Comparison of ENCODE assay signal across 26 mouse cellular contexts in the genomic region with DNA sequence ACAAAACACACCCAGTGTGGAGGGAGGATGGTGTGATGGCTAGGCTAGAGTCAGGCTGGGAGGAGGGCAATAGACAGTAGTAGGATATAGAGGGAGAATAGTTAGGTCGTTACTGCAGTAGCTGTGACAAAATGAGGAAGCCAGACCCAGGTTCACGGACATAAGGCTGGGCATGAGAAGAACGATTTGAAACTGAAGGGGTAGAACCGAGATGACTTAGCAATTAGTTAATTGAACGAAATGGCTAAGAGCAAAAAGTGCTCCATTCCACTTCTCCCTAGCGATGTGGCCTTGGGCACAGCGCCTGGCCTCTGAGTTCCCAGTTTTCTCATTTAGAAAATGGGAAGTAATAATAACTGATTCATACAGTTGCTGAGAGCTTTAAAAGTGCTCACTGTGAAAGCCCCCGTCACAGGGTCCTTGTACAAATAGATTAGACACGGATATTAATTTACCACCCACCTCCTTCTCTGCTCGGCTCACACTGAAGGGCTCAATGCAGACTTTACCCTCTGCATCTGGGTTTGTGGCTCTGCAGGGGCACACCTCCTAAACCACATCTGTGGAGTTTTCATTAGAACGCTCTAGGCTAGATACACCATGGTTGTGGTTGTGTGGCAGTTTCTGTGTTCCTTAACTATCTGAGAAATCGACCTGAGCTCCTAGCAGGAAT. TPM values are rescaled to one million over a fixed set of nuclear protein-coding genes. Genes with fewer than 3 reads are reported as not detected.
DNase-seq lines count a peak whose midpoint lies in the region; ATAC-seq and TF ChIP-seq lines count a peak whose summit lies in the region.
"Had no signal": no experiment of that assay in that cellular context is flagged by ENCODE, and none has a peak within 500 bp of the region (broad histone marks: within the 10 kb centered on the region; RNA-seq: fewer than 3 reads in every experiment).

No protein-coding gene starts in this region.

- H3K27ac ChIP-seq in liver, adult 2 months (replicated peaks; ENCODE audit: insufficient read depth, low read depth, low read length) = no peak overlapping the region
- H3K27ac ChIP-seq: forebrain, embryonic 10.5 days; hindbrain, embryonic 15.5 days; intestine, embryonic 15.5 days; limb, embryonic 13.5 days; liver, embryonic 14.5 days; midbrain, embryonic 10.5 days had no signal

- DNase-seq in liver, adult 2 months (ENCODE audit: extremely low read depth, low read depth, low spot score) = peak; percentile 1
- DNase-seq in liver = no peak
- DNase-seq in urinary bladder, postnatal 10 days (ENCODE audit: low spot score) = no peak
- DNase-seq in thymus, postnatal 0 days (ENCODE audit: low spot score) = no peak
- no peak for DNase-seq in kidney, postnatal 4 days
- DNase-seq: cerebellum, adult 2 months; cerebellum, postnatal 25 days; forebrain, postnatal 0 days; gastrocnemius, postnatal 14 days; kidney, adult 8-10 months; kidney, postnatal 10 days; lung, embryonic 14.5 days; lung, postnatal 36 days; right cerebral cortex, postnatal 14 days; spleen, adult 18-20 months; thymus, postnatal 25 days had no signal

- peak; percentile 77 for ATAC-seq in common myeloid progenitor, adult 5-6 weeks (replicated peaks; ENCODE audit: low read depth, poor library complexity, severe bottlenecking)
- ATAC-seq in megakaryocyte, adult 5-6 weeks (ENCODE audit: poor library complexity, severe bottlenecking) = peak; percentile 88
- ATAC-seq: forebrain, postnatal 0 days; intestine, embryonic 15.5 days; midbrain, embryonic 16.5 days had no signal

- H3K9ac ChIP-seq in liver, adult 2 months (ENCODE audit: low read depth, low read length) = no peak overlapping the region
- H3K9ac ChIP-seq: forebrain, postnatal 0 days; hindbrain, embryonic 15.5 days; intestine, embryonic 15.5 days; limb, embryonic 13.5 days; liver, embryonic 14.5 days; lung, embryonic 14.5 days had no signal

- H3K4me3 ChIP-seq in liver, adult 2 months (ENCODE audit: insufficient read depth, low read depth, low read length) = no peak overlapping the region
- H3K4me3 ChIP-seq: forebrain, embryonic 10.5 days; hindbrain, embryonic 15.5 days; intestine, embryonic 15.5 days; limb, embryonic 13.5 days; midbrain, embryonic 10.5 days; myocyte had no signal

- no peaks in the 10 kb centered on the region for H3K4me1 ChIP-seq in liver, adult 2 months (ENCODE audit: control insufficient read depth, insufficient read depth, low read length)
- H3K4me1 ChIP-seq: forebrain, embryonic 10.5 days; hindbrain, embryonic 15.5 days; intestine, embryonic 15.5 days had no signal

- no peak for TF ChIP-seq CTCF in liver, adult 2 months (IDR thresholded peaks at IDR 0.05; ENCODE audit: low read depth, low read length)

- WGBS in liver, adult 2 months = 79% methylated on average over 12 of the region's 12 CpGs

- no peaks in the 10 kb centered on the region for H3K27me3 ChIP-seq in liver, adult 2 months (ENCODE audit: control insufficient read depth, insufficient read depth, low read length)
- H3K27me3 ChIP-seq: hindbrain, embryonic 15.5 days; intestine, embryonic 15.5 days; limb, embryonic 13.5 days had no signal

- no peak for TF ChIP-seq POLR2A in liver, adult 2 months (IDR thresholded peaks at IDR 0.05; ENCODE audit: extremely low read depth, insufficient read depth, low read length)

- no peaks in the 10 kb centered on the region for H3K79me2 ChIP-seq in liver, adult 2 months (ENCODE audit: control insufficient read depth, insufficient read depth, low read length)

- H3K36me3 ChIP-seq in liver, adult 2 months (ENCODE audit: control insufficient read depth, insufficient read depth, low read length) = no peaks in the 10 kb centered on the region
- H3K36me3 ChIP-seq: forebrain, embryonic 10.5 days; hindbrain, embryonic 15.5 days; intestine, embryonic 15.5 days; limb, embryonic 13.5 days; midbrain, embryonic 10.5 days had no signal

RNA-seq across cellular contexts. Expression of a gene that starts 49.3 kb away (rescaled TPM):
- total RNA-seq in liver, adult 2 months (2014; rRNA removed) = 17.7 and 18.5 TPM in 2 replicates
- 3.9 and 4.0 TPM in 2 replicates for polyA plus RNA-seq in liver, adult 2 months (2012; rRNA removed)
- total RNA-seq in common myeloid progenitor, adult 5-6 weeks (2017) = 72.5 and 107 TPM in 2 replicates
- 14.8 and 16.2 TPM in 2 replicates for total RNA-seq in megakaryocyte, adult 5-6 weeks (2015)
- total RNA-seq in megakaryocyte, adult 5-6 weeks (2017) = 40.0 and 47.9 TPM in 2 replicates
- polyA plus RNA-seq in thymus, postnatal 0 days (2015; fragmentation: Nextera tagmentation; extraction: Ambion mirVana) = 108 and 117 TPM in 2 replicates
